Mouse (Mus musculus) left cerebral cortex, postnatal 25 days (tissue): ENCODE results near the gene Pde6d. TPM values are rescaled to one million over a fixed set of nuclear protein-coding genes. Genes with fewer than 3 reads are reported as not detected.

Experiments
- DNase-seq, 2 experiments: peaks; one replicate each; pipeline ENCODE4 v3.0.0; 2022; ENCODE audit warnings: low spot score in 2 of 2, mixed read lengths in 1 of 2
- intact Hi-C: fragments of 180-260 bp; cut with DNase I; formaldehyde crosslinking; loops from one replicate; pipeline ENCODE4 v1.15.1; 2025
- total RNA-seq, 2 experiments: library from RNA; stranded (reverse); gene quantifications; 2 replicates each; pipeline ENCODE4 v1.2.3; 2021

Gene Pde6d
- total RNA-seq, 2 experiments from 2014 or later: 49.4 to 58.1 TPM

GRCm38 (mm10) chr1:86509410-86509809 is 73.0 kb downstream of the Pde6d start:
- intact Hi-C loops: no loop called here
- DNase-seq: peak; percentile 76 to 79

GRCm38 (mm10) chr1:86507866-86508265 is 74.6 kb downstream of the Pde6d start:
- intact Hi-C loops: no loop called here
- DNase-seq: no peak

GRCm38 (mm10) chr1:86506420-86506819 is 76.0 kb downstream of the Pde6d start:
- intact Hi-C loops: no loop called here
- no peak for DNase-seq

- DNase-seq: peak in 1 of 2 experiments; percentile 52
- intact Hi-C loops: no loop called here
Observed at GRCm38 (mm10) chr1:86505461-86505860, 77.0 kb downstream of the Pde6d start.

GRCm38 (mm10) chr1:86504697-86505421 is 77.6 kb downstream of the Pde6d start:
- no peak for DNase-seq
- intact Hi-C loops: loop anchor here (1.0 kb wide), 1 partner anchor 20 kb away; no protein-coding TSS in a partner anchor

GRCm38 (mm10) chr1:86503906-86504696 is 78.3 kb downstream of the Pde6d start:
- peak; percentile 93 to 95 for DNase-seq
- intact Hi-C loops: loop anchor here (1.0 kb wide), 1 partner anchor 21 kb away; no protein-coding TSS in a partner anchor

GRCm38 (mm10) chr1:86503165-86503747 is 79.2 kb downstream of the Pde6d start:
- intact Hi-C loops: no loop called here

GRCm38 (mm10) chr1:86502221-86503048 is 80.0 kb downstream of the Pde6d start:
- intact Hi-C loops: no loop called here
- no peak for DNase-seq

More at GRCm38 (mm10) chr1:86503165-86503747, 79.2 kb downstream of the Pde6d start:
- no peak for DNase-seq

GRCm38 (mm10) chr1:86501559-86501958 is 80.9 kb downstream of the Pde6d start:
- DNase-seq: peak; percentile 91 to 98
- intact Hi-C loops: loop anchor here (1.0 kb wide), 3 partner anchors 27 to 60 kb away; no protein-coding TSS in a partner anchor

- intact Hi-C loops: loop anchor here (1.0 kb wide), 3 partner anchors 27 to 60 kb away; no protein-coding TSS in a partner anchor
- peak; percentile 81 to 96 for DNase-seq
Observed at GRCm38 (mm10) chr1:86501114-86501532, 81.3 kb downstream of the Pde6d start.

GRCm38 (mm10) chr1:86500681-86501080 is 81.7 kb downstream of the Pde6d start:
- intact Hi-C loops: loop anchor here (1.0 kb wide), 4 partner anchors 28 to 65 kb away; no protein-coding TSS in a partner anchor
- no peak for DNase-seq

GRCm38 (mm10) chr1:86499903-86500302 is 82.5 kb downstream of the Pde6d start:
- intact Hi-C loops: loop anchor here (1.0 kb wide), 1 partner anchor 65 kb away; no protein-coding TSS in a partner anchor
- peak; percentile 46 to 58 for DNase-seq

- no peak for DNase-seq
- intact Hi-C loops: no loop called here
Observed at GRCm38 (mm10) chr1:86498611-86499010, 83.8 kb downstream of the Pde6d start.

- DNase-seq: no peak
- intact Hi-C loops: no loop called here
Observed at GRCm38 (mm10) chr1:86497986-86498385, 84.4 kb downstream of the Pde6d start.

- intact Hi-C loops: no loop called here
- no peak for DNase-seq
Observed at GRCm38 (mm10) chr1:86497361-86497760, 85.1 kb downstream of the Pde6d start.

- intact Hi-C loops: no loop called here
Observed at GRCm38 (mm10) chr1:86496340-86496739, 86.1 kb downstream of the Pde6d start.

GRCm38 (mm10) chr1:86493783-86494182 is 88.6 kb downstream of the Pde6d start:
- intact Hi-C loops: no loop called here
- no peak for DNase-seq

More at GRCm38 (mm10) chr1:86496340-86496739, 86.1 kb downstream of the Pde6d start:
- no peak for DNase-seq
